Mouse (Mus musculus) MEL (cell line): ENCODE results near the gene Poc1a. TPM values are rescaled to one million over a fixed set of nuclear protein-coding genes. Genes with fewer than 3 reads are reported as not detected.

Source experiments
- DNase-seq: peaks from one replicate; pipeline ENCODE4 v3.0.0; 2011; ENCODE audit warnings: low read depth, low spot score
- H3K27ac ChIP-seq: 2 replicates; pipeline ENCODE4 v1.5.1; 2012; ENCODE audit warnings: low read depth, mild to moderate bottlenecking, control low read depth, low read length, moderate library complexity; ENCODE audit not compliant: control insufficient read depth
- H3K27me3 ChIP-seq, 2 experiments: fragments of 150-350 bp in 1 of 2; sonication (generic) in 1 of 2; 2 replicates each; pipeline ENCODE4 v1.6.1; 2012; ENCODE audit warnings: low read length in 2 of 2, mild to moderate bottlenecking in 2 of 2, improper control_type of control experiment in 1 of 2, moderate library complexity in 1 of 2; ENCODE audit not compliant: insufficient read depth in 2 of 2, control insufficient read depth in 1 of 2
- H3K36me3 ChIP-seq, 2 experiments: 2 replicates each; pipeline ENCODE4 v1.6.1; 2012 to 2014; ENCODE audit warnings: low read length in 2 of 2, improper control_type of control experiment in 1 of 2, inconsistent platforms in 1 of 2, mild to moderate bottlenecking in 1 of 2; ENCODE audit not compliant: insufficient read depth in 2 of 2, control insufficient read depth in 1 of 2
- H3K4me1 ChIP-seq, 2 experiments: fragments of 150-350 bp in 1 of 2; sonication (generic) in 1 of 2; 2 replicates each; pipeline ENCODE4 v1.6.1; 2012; ENCODE audit warnings: low read length in 2 of 2, improper control_type of control experiment in 1 of 2, mild to moderate bottlenecking in 1 of 2; ENCODE audit not compliant: insufficient read depth in 2 of 2, control insufficient read depth in 1 of 2
- H3K4me3 ChIP-seq, 2 experiments: fragments of 150-350 bp in 1 of 2; sonication (generic) in 1 of 2; 2 replicates each; pipeline ENCODE4 v1.5.1; 2012; ENCODE audit warnings: low read depth in 2 of 2, low read length in 2 of 2, mild to moderate bottlenecking in 2 of 2, moderate library complexity in 2 of 2, control low read depth in 1 of 2, improper control_type of control experiment in 1 of 2; ENCODE audit not compliant: control insufficient read depth in 1 of 2, insufficient read depth in 1 of 2
- H3K79me2 ChIP-seq: 2 replicates; pipeline ENCODE4 v1.6.1; 2012; ENCODE audit warnings: mild to moderate bottlenecking, low read length, moderate library complexity; ENCODE audit not compliant: control insufficient read depth, poor library complexity, insufficient read depth
- H3K9ac ChIP-seq: 2 replicates; pipeline ENCODE4 v1.6.1; 2012; ENCODE audit warnings: low read depth, mild to moderate bottlenecking, control low read depth, low read length, moderate library complexity; ENCODE audit not compliant: control insufficient read depth, poor library complexity, severe bottlenecking
- H3K9me3 ChIP-seq: fragments of 150-350 bp; sonication (generic); replicated peaks from 2 replicates; pipeline ENCODE4 v1.6.1; 2012; ENCODE audit warnings: mild to moderate bottlenecking, low read length, improper control_type of control experiment, moderate library complexity; ENCODE audit not compliant: insufficient read depth
- BHLHE40 ChIP-seq: IDR thresholded peaks from 2 replicates; pipeline ENCODE4 v1.6.1; 2012; ENCODE audit warnings: low read depth, mild to moderate bottlenecking, inconsistent platforms, low read length, improper control_type of control experiment, borderline replicate concordance
- CHD2 ChIP-seq: IDR thresholded peaks from 2 replicates; pipeline ENCODE4 v1.6.1; 2011; ENCODE audit warnings: low read length, improper control_type of control experiment
- E2F4 ChIP-seq: IDR thresholded peaks from 2 replicates; pipeline ENCODE4 v1.6.1; 2011; ENCODE audit warnings: low read depth, low read length, improper control_type of control experiment, borderline replicate concordance
- ELF1 ChIP-seq: IDR thresholded peaks from 2 replicates; pipeline ENCODE4 v1.6.1; 2014; ENCODE audit warnings: low read depth, mild to moderate bottlenecking, inconsistent platforms, low read length, improper control_type of control experiment, moderate library complexity
- EP300 ChIP-seq, 2 experiments: IDR thresholded peaks; 2 replicates each; pipeline ENCODE4 v1.6.1; 2011; ENCODE audit warnings: improper control_type of control experiment in 2 of 2, low read length in 2 of 2, low read depth in 1 of 2, mild to moderate bottlenecking in 1 of 2
- ETS1 ChIP-seq: IDR thresholded peaks from 2 replicates; pipeline ENCODE4 v1.6.1; 2012; ENCODE audit warnings: low read depth, mild to moderate bottlenecking, inconsistent platforms, low read length, improper control_type of control experiment, moderate library complexity
- HCFC1 ChIP-seq: IDR thresholded peaks from 2 replicates; pipeline ENCODE4 v1.6.1; 2012; ENCODE audit warnings: low read depth, mild to moderate bottlenecking, inconsistent platforms, low read length, improper control_type of control experiment, moderate library complexity
- MAFK ChIP-seq: IDR thresholded peaks from 2 replicates; pipeline ENCODE4 v1.6.1; 2011; ENCODE audit warnings: low read depth, mild to moderate bottlenecking, low read length, improper control_type of control experiment, borderline replicate concordance
- MYB ChIP-seq: IDR thresholded peaks from 2 replicates; pipeline ENCODE4 v1.6.1; 2011; ENCODE audit warnings: mild to moderate bottlenecking, low read depth, low read length, improper control_type of control experiment
- MYC ChIP-seq: IDR thresholded peaks from 2 replicates; pipeline ENCODE4 v1.6.1; 2011; ENCODE audit warnings: low read depth, mild to moderate bottlenecking, low read length, improper control_type of control experiment, moderate library complexity
- NELFE ChIP-seq: IDR thresholded peaks from 2 replicates; pipeline ENCODE4 v1.6.1; 2011; ENCODE audit warnings: low read depth, low read length, improper control_type of control experiment
- NRF1 ChIP-seq: IDR thresholded peaks from 2 replicates; pipeline ENCODE4 v1.6.1; 2014; ENCODE audit warnings: low read depth, mild to moderate bottlenecking, inconsistent platforms, low read length, improper control_type of control experiment, moderate library complexity; ENCODE audit not compliant: poor library complexity, insufficient read depth, severe bottlenecking
- POLR2AphosphoS2 ChIP-seq: IDR thresholded peaks from 2 replicates; pipeline ENCODE4 v1.6.1; 2011; ENCODE audit warnings: low read length, improper control_type of control experiment
- RCOR1 ChIP-seq: IDR thresholded peaks from 2 replicates; pipeline ENCODE4 v1.6.1; 2012; ENCODE audit warnings: low read depth, mild to moderate bottlenecking, inconsistent platforms, low read length, improper control_type of control experiment
- SIN3A ChIP-seq: IDR thresholded peaks from 2 replicates; pipeline ENCODE4 v1.6.1; 2012; ENCODE audit warnings: low read length, improper control_type of control experiment, inconsistent platforms
- SMC3 ChIP-seq: IDR thresholded peaks from 2 replicates; pipeline ENCODE4 v1.6.1; 2011; ENCODE audit warnings: low read depth, low read length, improper control_type of control experiment
- TAL1 ChIP-seq: IDR thresholded peaks from 2 replicates; pipeline ENCODE4 v1.6.1; 2012; ENCODE audit warnings: mild to moderate bottlenecking, inconsistent platforms, low read length, moderate library complexity, mixed read lengths
- TBP ChIP-seq: IDR thresholded peaks from 2 replicates; pipeline ENCODE4 v1.8.0; 2011; ENCODE audit warnings: low read depth, low read length, improper control_type of control experiment
- TCF12 ChIP-seq: IDR thresholded peaks from 2 replicates; pipeline ENCODE4 v1.6.1; 2014; ENCODE audit warnings: low read depth, mild to moderate bottlenecking, inconsistent platforms, low read length, improper control_type of control experiment, moderate library complexity
- UBTF ChIP-seq: IDR thresholded peaks from 2 replicates; pipeline ENCODE4 v1.6.1; 2012; ENCODE audit warnings: low read depth, mild to moderate bottlenecking, inconsistent platforms, low read length, improper control_type of control experiment, moderate library complexity, borderline replicate concordance; ENCODE audit not compliant: insufficient read depth
- USF2 ChIP-seq, 2 experiments: IDR thresholded peaks; 2 replicates each; pipeline ENCODE4 v1.6.1; 2011 to 2012; ENCODE audit warnings: improper control_type of control experiment in 2 of 2, low read length in 2 of 2, borderline replicate concordance in 1 of 2, inconsistent platforms in 1 of 2, low read depth in 1 of 2, mild to moderate bottlenecking in 1 of 2; ENCODE audit not compliant: insufficient read depth in 1 of 2
- ZKSCAN1 ChIP-seq: IDR thresholded peaks from 2 replicates; pipeline ENCODE4 v1.6.1; 2012; ENCODE audit warnings: low read depth, mild to moderate bottlenecking, inconsistent platforms, low read length, improper control_type of control experiment, moderate library complexity
- ZNF384 ChIP-seq: IDR thresholded peaks from 2 replicates; pipeline ENCODE4 v1.6.1; 2012; ENCODE audit warnings: low read depth, mild to moderate bottlenecking, inconsistent platforms, low read length, improper control_type of control experiment
- polyA plus RNA-seq, 2 experiments: library from polyadenylated mRNA; stranded (reverse) in 1 of 2; unstranded in 1 of 2; fragments of >175 nt in 1 of 2; fragments of >200 nt in 1 of 2; gene quantifications; 2 replicates each; pipeline versions ENCODE4 v1.2.1 to v1.2.4; 2012; ENCODE audit warnings: low replicate concordance in 2 of 2, low read depth in 1 of 2; ENCODE audit not compliant: insufficient read length in 2 of 2, insufficient read depth in 1 of 2, missing spikeins in 1 of 2
- total RNA-seq: library from RNA; depleted of rRNA; stranded (reverse); fragments of 300-350 nt; gene quantifications from 2 replicates; pipeline ENCODE4 v1.2.3, GENCODE M21; 2012

The Poc1a gene
- total and polyA plus RNA-seq, 3 experiments: 33.8 to 41.3 TPM; not detected in 1

DNA sequence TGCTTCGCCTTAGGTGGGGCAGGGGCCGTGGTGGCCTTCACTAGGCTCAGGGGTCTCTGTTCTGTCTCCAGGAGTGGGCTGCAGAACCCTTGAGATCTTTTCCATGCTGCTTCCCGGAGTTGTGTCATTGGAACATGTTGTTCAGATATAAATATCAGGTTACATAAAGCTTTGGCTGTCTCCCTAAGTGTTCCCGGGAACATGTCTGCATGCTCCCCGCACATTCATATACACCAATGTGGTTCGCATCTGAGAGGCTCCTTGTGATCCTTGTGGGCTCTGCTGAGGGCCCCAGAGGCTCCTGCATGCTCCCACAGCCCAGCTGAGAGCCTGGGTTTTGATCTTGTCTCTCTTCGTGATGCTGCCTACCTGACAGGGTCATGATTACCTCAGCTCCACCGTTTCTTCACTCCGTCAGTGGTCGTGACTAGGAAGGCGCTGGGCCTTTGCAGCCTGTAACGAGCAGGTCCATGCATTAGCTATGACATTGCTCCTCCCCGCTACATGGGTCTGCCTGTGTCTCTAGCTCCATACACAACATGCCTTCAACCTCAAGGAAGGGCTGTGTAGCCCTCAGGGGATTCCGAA, 12.8 kb downstream of the Poc1a start:
- no peak overlapping the region for H3K27ac ChIP-seq

GRCm38 (mm10) chr9:106296637-106297174, 15.8 kb downstream of the Poc1a start:
- H3K4me1 ChIP-seq: no peaks in the 10 kb centered on the region
- H3K27ac ChIP-seq: no peak overlapping the region
- no peaks in the 10 kb centered on the region for H3K27me3 ChIP-seq
- H3K79me2 ChIP-seq: no peaks in the 10 kb centered on the region
- no peaks in the 10 kb centered on the region; a peak in 1 of 4 replicates for H3K36me3 ChIP-seq
- no peak overlapping the region for H3K9ac ChIP-seq
- no peak for DNase-seq
- TF ChIP-seq CHD2 (no peak), TAL1 (no peak), NRF1 (no peak), ZKSCAN1 (no peak), RCOR1 (no peak), UBTF (no peak), BHLHE40 (no peak), ELF1 (no peak), MAFK (no peak), TCF12 (no peak), NELFE (no peak), SMC3 (no peak), HCFC1 (no peak), USF2 (IDR thresholded peaks at IDR 0.05; ENCODE audit: borderline replicate concordance in 1 of 2, insufficient read depth in 1 of 2, low read depth in 1 of 2, low read length in 2 of 2) (no peak), TBP (no peak), MYC (no peak)
- no peaks in the 10 kb centered on the region for H3K9me3 ChIP-seq
- no peak overlapping the region for H3K4me3 ChIP-seq

More for the DNA sequence above, 12.8 kb downstream of the Poc1a start:
- Histone ChIP-seq H3K9ac (no peak overlapping the region), H3K4me1 (no peaks in the 10 kb centered on the region), H3K36me3 (no peaks in the 10 kb centered on the region; a peak in 1 of 4 replicates), H3K4me3 (no peak overlapping the region), H3K9me3 (no peaks in the 10 kb centered on the region), H3K79me2 (no peaks in the 10 kb centered on the region), H3K27me3 (no peaks in the 10 kb centered on the region)
- TF ChIP-seq TAL1 (no peak), BHLHE40 (no peak), SIN3A (no peak), RCOR1 (no peak), TCF12 (no peak), MYB (no peak), E2F4 (no peak), SMC3 (no peak), ZNF384 (no peak), EP300 (IDR thresholded peaks at IDR 0.05; ENCODE audit: low read depth in 1 of 2, low read length in 2 of 2) (no peak), POLR2AphosphoS2 (no peak), CHD2 (no peak), ETS1 (no peak)
- no peak for DNase-seq
